Mouse (Mus musculus) lung, postnatal 0 days (tissue): ENCODE data around the gene Vav3. TPM values are rescaled to one million over a fixed set of nuclear protein-coding genes. Genes with fewer than 3 reads are reported as not detected.
A peak's percentile ranks its signal among the peaks of the same experiment; 100 is the strongest.

Source experiments
- ATAC-seq: fragments of 200-750 bp; cut with Nextera tagmentation; 2 replicates; pipeline ENCODE4 v1.8.0; 2017; ENCODE audit warnings: moderate library complexity
- DNase-seq: peaks from one replicate; pipeline ENCODE4 v3.0.0-alpha.2; 2016; ENCODE audit warnings: low spot score
- H3K27ac ChIP-seq: fragments of 300-500 bp; sonication (generic); 2 replicates; pipeline ENCODE4 v1.5.1; 2014; ENCODE audit warnings: antibody characterized with exemption, mild to moderate bottlenecking, low read length, mixed read lengths
- H3K27me3 ChIP-seq: fragments of 300-500 bp; sonication (generic); replicated peaks from 2 replicates; pipeline ENCODE4 v1.6.1; 2014; ENCODE audit warnings: low read length, mixed read lengths; ENCODE audit not compliant: insufficient read depth
- H3K36me3 ChIP-seq: fragments of 300-500 bp; sonication (generic); 2 replicates; pipeline ENCODE4 v1.6.1; 2014; ENCODE audit warnings: low read length, mixed read lengths; ENCODE audit not compliant: insufficient read depth
- H3K4me1 ChIP-seq: fragments of 300-500 bp; sonication (generic); 2 replicates; pipeline ENCODE4 v1.6.1; 2014; ENCODE audit warnings: antibody characterized with exemption, low read depth, low read length, mixed read lengths; ENCODE audit not compliant: insufficient read depth
- H3K4me2 ChIP-seq: fragments of 300-500 bp; sonication (generic); replicated peaks from 2 replicates; pipeline ENCODE4 v1.6.1; 2014; ENCODE audit warnings: low read depth, mild to moderate bottlenecking, low read length, moderate library complexity, mixed read lengths
- H3K4me3 ChIP-seq: fragments of 300-500 bp; sonication (generic); 2 replicates; pipeline ENCODE4 v1.5.1; 2014; ENCODE audit warnings: low read depth, low read length
- H3K9ac ChIP-seq: fragments of 300-500 bp; sonication (generic); replicated peaks from 2 replicates; pipeline ENCODE4 v1.6.1; 2014; ENCODE audit warnings: low read depth, mild to moderate bottlenecking
- H3K9me3 ChIP-seq: fragments of 300-500 bp; sonication (generic); 2 replicates; pipeline ENCODE4 v1.6.1; 2016; ENCODE audit warnings: low read length, mixed read lengths
- CTCF ChIP-seq: IDR thresholded peaks from 2 replicates; pipeline ENCODE4 v1.5.1; 2016; ENCODE audit warnings: antibody characterized with exemption, mild to moderate bottlenecking
- EP300 ChIP-seq: IDR thresholded peaks from 2 replicates; pipeline ENCODE4 v1.6.1; 2016; ENCODE audit warnings: antibody characterized with exemption, mild to moderate bottlenecking, control low read depth
- WGBS: fragments of 180-500 bp; shearing (Covaris S2); extraction: QIAGEN DNeasy Blood & Tissue Kit; methylation state at CpG from one replicate; pipeline ENCODE4 v1.1.7; 2014; 5-methylcytosine and 5-hydroxymethylcytosine counted together
- polyA plus RNA-seq: library from polyadenylated mRNA; unstranded; fragments of >200 nt; fragmentation: Nextera tagmentation; extraction: Ambion mirVana; gene quantifications from 2 replicates; pipeline ENCODE4 v1.2.1, GENCODE M21; 2015

The Vav3 gene
- polyA plus RNA-seq, 1 experiment from 2014 or later = 11.9 TPM

- no peak overlapping the region for H3K4me2 ChIP-seq
- TF ChIP-seq CTCF (no peak), EP300 (no peak)
- H3K36me3 ChIP-seq = no peaks in the 10 kb centered on the region
- H3K9ac ChIP-seq = no peak overlapping the region
- no peaks in the 10 kb centered on the region for H3K27me3 ChIP-seq
- DNase-seq (no peak), ATAC-seq (no peak)
- H3K4me3 ChIP-seq = no peak overlapping the region
- no peaks in the 10 kb centered on the region for H3K4me1 ChIP-seq
- WGBS = 59% methylated on average over 3 of the region's 3 CpGs
- H3K9me3 ChIP-seq = no peaks in the 10 kb centered on the region
- H3K27ac ChIP-seq = no peak overlapping the region
Observed at GRCm38 (mm10) chr3:109362310-109362709, 21.9 kb downstream of the Vav3 start.

DNA sequence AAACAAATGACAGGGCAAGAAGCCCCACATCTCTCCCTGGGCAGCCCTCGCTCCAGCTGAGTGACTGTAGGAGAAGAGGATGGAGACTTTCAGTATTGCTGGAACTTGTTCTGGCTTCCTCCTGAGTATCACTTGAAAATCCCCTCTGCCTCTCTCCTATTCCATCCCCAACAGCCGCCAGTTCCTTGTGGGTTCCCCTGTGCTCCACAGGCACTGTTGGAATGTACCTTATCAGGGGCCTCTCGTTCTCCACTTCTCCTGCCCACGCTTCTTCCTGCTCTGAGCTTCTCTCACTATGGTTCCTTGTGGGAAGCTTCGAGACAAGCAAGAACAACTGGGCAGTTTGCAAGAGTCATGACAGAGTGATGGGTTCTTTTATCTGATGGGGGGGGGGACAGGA lies 23.1 kb downstream of the Vav3 start:
- WGBS = 33% methylated on average over 5 of the region's 5 CpGs
- Histone ChIP-seq H3K4me3 (no peak overlapping the region), H3K27ac (no peak overlapping the region), H3K36me3 (no peaks in the 10 kb centered on the region), H3K27me3 (no peaks in the 10 kb centered on the region), H3K9ac (no peak overlapping the region), H3K4me2 (no peak overlapping the region; the same call in 1 of the 2 replicates), H3K4me1 (no peaks in the 10 kb centered on the region), H3K9me3 (no peaks in the 10 kb centered on the region)
- peak; percentile 5; the same call in 1 of the 2 replicates for TF ChIP-seq EP300
- no peak for TF ChIP-seq CTCF
- peak; percentile 36 for DNase-seq
- ATAC-seq = peak; percentile 67

DNA sequence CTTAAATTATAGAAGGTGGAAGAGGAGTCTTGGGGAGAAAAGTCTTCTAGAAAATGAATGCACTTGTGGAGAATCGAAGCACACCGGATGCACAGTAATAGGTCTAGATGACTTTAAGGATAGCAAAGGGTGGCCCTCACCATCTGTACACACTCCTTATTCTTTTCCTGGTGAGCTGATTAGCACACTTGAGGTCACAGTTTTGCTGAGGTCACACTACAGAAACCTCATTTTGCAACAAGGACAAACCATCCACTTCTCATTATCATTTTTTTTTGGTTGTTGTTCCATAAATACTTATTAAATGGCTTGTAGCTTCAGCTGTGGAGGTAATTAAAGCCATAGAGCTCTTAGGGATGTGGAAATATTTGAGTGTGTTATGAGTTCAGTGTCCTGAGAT lies 25.4 kb downstream of the Vav3 start:
- Histone ChIP-seq H3K27ac (no peak overlapping the region), H3K4me1 (no peaks in the 10 kb centered on the region), H3K27me3 (no peaks in the 10 kb centered on the region), H3K36me3 (no peaks in the 10 kb centered on the region), H3K9me3 (no peaks in the 10 kb centered on the region), H3K4me2 (no peak overlapping the region), H3K9ac (no peak overlapping the region), H3K4me3 (no peak overlapping the region)
- no peak for DNase-seq
- no peak for TF ChIP-seq CTCF
- TF ChIP-seq EP300 = no peak
- no peak for ATAC-seq
- 75% methylated on average over 2 of the region's 2 CpGs for WGBS

GRCm38 (mm10) chr3:109366411-109366851 lies 26.0 kb downstream of the Vav3 start:
- H3K4me1 ChIP-seq = no peaks in the 10 kb centered on the region
- H3K27me3 ChIP-seq = no peaks in the 10 kb centered on the region
- WGBS = 42% methylated on average over 7 of the region's 7 CpGs
- no peaks in the 10 kb centered on the region for H3K9me3 ChIP-seq
- ATAC-seq = no peak
- no peak overlapping the region for H3K4me2 ChIP-seq
- H3K36me3 ChIP-seq = no peaks in the 10 kb centered on the region
- no peak overlapping the region for H3K9ac ChIP-seq
- H3K4me3 ChIP-seq = no peak overlapping the region
- no peak overlapping the region for H3K27ac ChIP-seq
- no peak for DNase-seq
- TF ChIP-seq CTCF (no peak), EP300 (no peak)

DNA sequence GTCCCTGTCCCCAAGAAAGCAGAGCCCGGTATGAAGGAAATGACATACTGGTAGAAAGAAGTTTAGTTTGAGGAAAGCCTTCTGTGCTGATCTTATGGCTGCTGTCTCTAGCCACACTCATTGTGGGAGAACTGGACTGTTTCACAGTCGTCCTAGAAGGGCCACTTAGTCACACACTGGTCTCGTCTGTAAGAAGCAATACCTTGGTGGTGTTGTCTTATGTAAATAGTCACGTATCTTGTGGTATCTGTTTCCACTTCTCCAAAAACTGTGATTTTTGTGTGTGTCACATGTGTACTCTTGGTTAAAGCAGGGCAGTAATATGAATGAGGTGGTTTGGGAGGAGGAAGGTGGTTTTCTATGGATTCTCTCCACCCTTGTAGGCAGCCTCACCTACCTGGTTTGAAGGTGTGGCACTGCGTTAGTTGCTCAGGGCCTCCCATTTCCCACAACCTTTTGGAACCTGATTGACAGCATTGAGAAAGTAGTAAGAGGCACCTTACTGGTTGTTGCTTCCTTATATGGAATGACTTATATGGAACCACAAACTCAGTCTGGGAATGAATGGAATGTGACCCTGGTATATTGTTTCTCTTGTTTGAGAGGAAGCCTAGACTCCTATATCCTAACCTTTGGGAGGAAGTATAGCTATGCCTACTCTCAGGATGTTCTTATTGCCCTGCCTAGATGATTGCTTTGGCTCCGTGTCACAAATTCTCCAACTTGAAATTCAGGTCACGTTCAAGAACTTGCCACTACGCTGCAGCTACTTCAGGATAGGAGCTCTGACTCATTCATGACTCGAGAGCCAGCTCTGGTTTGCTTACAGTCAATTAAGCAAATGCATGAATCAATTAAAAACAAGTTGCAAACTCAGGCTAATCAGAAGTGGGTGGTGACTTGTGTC lies 28.2 kb downstream of the Vav3 start:
- H3K27ac ChIP-seq = no peak overlapping the region

GRCm38 (mm10) chr3:109371576-109371975 lies 31.1 kb downstream of the Vav3 start:
- WGBS = 29% methylated on average over 1 of the region's 1 CpGs

More for the DNA sequence above, 28.2 kb downstream of the Vav3 start:
- ATAC-seq = peak; percentile 89
- H3K9me3 ChIP-seq = no peaks in the 10 kb centered on the region
- H3K27me3 ChIP-seq = no peaks in the 10 kb centered on the region
- no peak for TF ChIP-seq CTCF
- peak; percentile 46; the same call in 1 of the 2 replicates for TF ChIP-seq EP300
- WGBS = 40% methylated on average over 9 of the region's 9 CpGs
- peak; percentile 88 for DNase-seq
- no peaks in the 10 kb centered on the region for H3K36me3 ChIP-seq
- no peak overlapping the region for H3K9ac ChIP-seq
- no peak overlapping the region for H3K4me3 ChIP-seq
- H3K4me1 ChIP-seq = no peaks in the 10 kb centered on the region
- no peak overlapping the region for H3K4me2 ChIP-seq

More at GRCm38 (mm10) chr3:109371576-109371975, 31.1 kb downstream of the Vav3 start:
- no peak overlapping the region for H3K9ac ChIP-seq
- ATAC-seq (no peak), DNase-seq (no peak)
- no peak overlapping the region for H3K4me3 ChIP-seq
- H3K9me3 ChIP-seq = no peaks in the 10 kb centered on the region
- H3K4me1 ChIP-seq = no peaks in the 10 kb centered on the region
- H3K36me3 ChIP-seq = no peaks in the 10 kb centered on the region
- H3K27me3 ChIP-seq = no peaks in the 10 kb centered on the region
- no peak overlapping the region for H3K4me2 ChIP-seq
- no peak for TF ChIP-seq CTCF
- no peak for TF ChIP-seq EP300
- H3K27ac ChIP-seq = no peak overlapping the region
